Mouse (Mus musculus) cerebellum, adult 9-10 months (tissue): ENCODE data around the gene Olfr181.

Source experiments
- DNase-seq: peaks from one replicate; pipeline ENCODE4 v3.0.0; 2022

Gene Olfr181

GRCm38 (mm10) chr16:58928655-58929054 lies at the start of gene Olfr181:
TSS of gene Olfr181 (minus strand) at chr16:58928755.
- DNase-seq: no peak

DNA sequence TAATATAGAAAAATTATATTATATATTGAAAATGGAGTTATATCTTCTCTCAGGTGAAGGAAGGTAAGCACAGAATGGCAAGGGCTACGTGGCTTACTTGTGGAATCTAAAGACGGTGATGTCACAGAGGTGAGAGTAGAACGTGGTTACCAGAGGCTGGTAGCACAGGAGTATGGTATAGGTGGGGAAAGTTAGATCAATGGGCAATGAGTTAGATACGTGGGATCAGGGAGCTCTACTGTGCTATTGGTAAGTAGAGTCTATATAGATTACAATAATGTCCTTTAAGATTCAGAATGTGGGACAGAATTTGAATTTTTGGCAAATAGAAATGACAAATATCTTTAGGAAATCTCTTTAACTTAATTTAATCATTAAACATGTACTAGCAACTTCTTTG lies 737 bp upstream of the Olfr181 start, which contains the start of gene Olfr180:
Gene Olfr180 (minus strand): TSS at position 101 of the 400 bp plus-strand sequence.
- no peak for DNase-seq

DNA sequence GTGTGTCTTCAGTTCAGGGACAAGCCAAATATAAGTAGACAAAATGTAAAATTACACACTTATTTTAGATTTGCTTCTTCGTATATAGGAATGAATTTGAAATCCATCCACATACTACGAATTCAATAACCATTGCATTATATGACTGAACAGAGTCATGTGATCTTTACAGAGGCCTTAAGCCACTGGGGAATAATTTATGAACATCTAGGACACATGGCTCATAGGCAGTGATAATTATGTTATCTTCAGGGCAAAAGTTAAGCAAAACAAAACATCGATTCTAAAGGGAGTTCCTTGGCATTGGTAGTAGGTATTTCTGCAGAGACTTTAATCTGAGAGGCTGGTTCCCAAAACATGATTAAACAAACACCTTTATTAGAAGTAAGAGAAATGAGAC lies 36.6 kb downstream of the Olfr181 start, which contains the start of gene Olfr178:
Gene Olfr178 (minus strand): TSS at position 101 of the 400 bp plus-strand sequence.
- DNase-seq: no peak

DNA sequence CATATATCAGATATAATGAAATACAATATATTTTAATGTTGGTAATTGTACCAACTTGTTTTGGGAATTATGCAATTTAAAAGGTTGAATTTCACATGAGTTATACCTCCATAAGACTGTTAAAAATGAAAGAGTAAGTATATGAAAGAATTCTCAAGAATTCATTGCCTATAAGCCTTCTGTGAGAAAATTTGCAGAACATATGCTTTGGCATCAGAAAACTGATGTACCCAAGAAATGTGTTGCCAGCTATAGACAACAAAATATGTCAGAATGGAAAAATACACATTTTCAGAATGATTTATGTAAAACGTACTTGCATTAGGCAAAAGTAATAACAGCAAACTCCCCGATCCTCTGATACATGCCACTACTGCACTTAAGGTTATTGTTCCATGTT lies 44.1 kb downstream of the Olfr181 start:
- DNase-seq: no peak
